16 mouse cellular contexts compared by ENCODE assay signal in genomic region chr5:116189818-116190217, GRCm38 (mm10).
"Had no signal": no experiment of that assay in that cellular context is flagged by ENCODE, and none has a peak within 500 bp of the region (broad histone marks: within the 10 kb centered on the region; RNA-seq: fewer than 3 reads in every experiment).

No protein-coding gene starts in this region.

- ATAC-seq: midbrain, embryonic 15.5 days had no signal

- H3K9me3 ChIP-seq: limb, embryonic 10.5 days; liver, embryonic 15.5 days; midbrain, embryonic 15.5 days; neural tube, embryonic 12.5 days; stomach, embryonic 15.5 days had no signal

- H3K4me2 ChIP-seq: liver, embryonic 11.5 days; liver, embryonic 15.5 days; midbrain, embryonic 11.5 days; midbrain, embryonic 15.5 days; neural tube, embryonic 12.5 days; stomach, embryonic 15.5 days had no signal

- H3K27me3 ChIP-seq: liver, embryonic 15.5 days; megakaryocyte, embryonic 14.5 days; neural tube, embryonic 12.5 days; stomach, embryonic 15.5 days had no signal

- H3K9ac ChIP-seq: liver, embryonic 15.5 days; midbrain, embryonic 15.5 days; neural tube, embryonic 12.5 days; stomach, embryonic 15.5 days had no signal

- H3K4me3 ChIP-seq: left cerebral cortex, adult 2 months; limb, embryonic 10.5 days; liver, embryonic 15.5 days; megakaryocyte, embryonic 14.5 days; midbrain, embryonic 15.5 days; neural tube, embryonic 12.5 days; stomach, embryonic 15.5 days had no signal

- H3K36me3 ChIP-seq: limb, embryonic 10.5 days; liver, embryonic 15.5 days; midbrain, embryonic 15.5 days; neural tube, embryonic 12.5 days; stomach, embryonic 15.5 days had no signal

- DNase-seq: kidney, adult 11 months; kidney, adult 9 months; lung, adult 2 months; lung, postnatal 14 days; thymus, adult 2 months; thymus, postnatal 25 days had no signal

- H3K27ac ChIP-seq: left cerebral cortex, adult 2 months; limb, embryonic 10.5 days; liver, embryonic 15.5 days; macrophage; midbrain, embryonic 15.5 days; neural tube, embryonic 12.5 days; stomach, embryonic 15.5 days had no signal

- H3K4me1 ChIP-seq: liver, embryonic 15.5 days; megakaryocyte, embryonic 14.5 days; midbrain, embryonic 15.5 days; stomach, embryonic 15.5 days had no signal
